ENCODE assay signal across 8 mouse cellular contexts in the genomic region with DNA sequence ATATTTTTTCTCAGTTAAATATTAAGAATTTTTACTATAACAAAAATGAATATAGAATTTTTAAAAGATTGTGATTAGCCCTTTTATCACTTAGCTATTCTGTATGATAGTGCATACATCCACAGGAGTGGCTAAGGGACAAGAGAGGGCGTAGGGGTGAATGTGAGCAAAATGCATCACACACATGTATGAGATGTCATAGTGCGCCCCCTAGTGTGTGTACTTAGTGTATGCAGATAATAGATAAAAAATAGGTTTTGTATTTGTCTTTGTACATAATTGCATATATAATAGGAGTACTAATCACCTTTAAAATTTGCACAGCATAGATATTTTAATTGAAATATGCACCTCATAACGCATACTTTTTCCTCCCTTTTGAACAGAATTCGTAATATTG. TPM values are rescaled to one million over a fixed set of nuclear protein-coding genes. Genes with fewer than 3 reads are reported as not detected.
A peak's percentile ranks its signal among the peaks of the same experiment; 100 is the strongest.
DNase-seq lines count a peak whose midpoint lies in the region; ATAC-seq and TF ChIP-seq lines count a peak whose summit lies in the region.

No protein-coding gene starts in this region.

- H3K9ac ChIP-seq in kidney, postnatal 0 days (ENCODE audit: low read depth, low read length) = no peak overlapping the region
- no peak overlapping the region for H3K9ac ChIP-seq in kidney, embryonic 15.5 days
- H3K9ac ChIP-seq in liver, embryonic 14.5 days (replicated peaks) = no peak overlapping the region

- no peak for ATAC-seq in kidney, postnatal 0 days (replicated peaks; ENCODE audit: low FRiP score, low read depth)
- ATAC-seq in kidney, embryonic 15.5 days (replicated peaks; ENCODE audit: low FRiP score) = no peak
- no peak for ATAC-seq in liver, embryonic 14.5 days (ENCODE audit: insufficient read depth)

- TF ChIP-seq EP300 in liver, embryonic 14.5 days (IDR thresholded peaks at IDR 0.05; ENCODE audit: low read depth) = no peak

- H3K9me3 ChIP-seq in kidney, postnatal 0 days (replicated peaks; ENCODE audit: low read length) = no peaks in the 10 kb centered on the region
- no peaks in the 10 kb centered on the region for H3K9me3 ChIP-seq in kidney, embryonic 15.5 days (replicated peaks)
- H3K9me3 ChIP-seq in liver, embryonic 14.5 days (ENCODE audit: control insufficient read depth, low read length) = no peaks in the 10 kb centered on the region

- H3K4me2 ChIP-seq in kidney, postnatal 0 days (ENCODE audit: low read length) = no peak overlapping the region
- no peak overlapping the region for H3K4me2 ChIP-seq in kidney, embryonic 15.5 days
- H3K4me2 ChIP-seq in liver, embryonic 14.5 days (ENCODE audit: low read depth) = no peak overlapping the region

- no peaks in the 10 kb centered on the region for H3K27me3 ChIP-seq in kidney, postnatal 0 days (ENCODE audit: insufficient read depth, low read length)
- no peaks in the 10 kb centered on the region for H3K27me3 ChIP-seq in kidney, embryonic 15.5 days
- no peaks in the 10 kb centered on the region for H3K27me3 ChIP-seq in liver, embryonic 14.5 days (ENCODE audit: control insufficient read depth, insufficient read depth, low read length)
- no peaks in the 10 kb centered on the region for H3K27me3 ChIP-seq in splenic B cell, adult 2 months (ENCODE audit: control insufficient read depth, insufficient read depth, low read length, poor library complexity, severe bottlenecking)

- 59% methylated on average over 4 of the region's 4 CpGs for WGBS in kidney, postnatal 0 days
- WGBS in kidney, embryonic 15.5 days = 67% methylated on average over 4 of the region's 4 CpGs
- WGBS in liver, embryonic 14.5 days (ENCODE audit: insufficient replicate concordance) = 54% methylated on average over 4 of the region's 4 CpGs

- H3K36me3 ChIP-seq in kidney, postnatal 0 days (ENCODE audit: insufficient read depth, low read length) = peaks cover 34% of the 10 kb centered on the region
- peaks cover 64% of the 10 kb centered on the region for H3K36me3 ChIP-seq in kidney, embryonic 15.5 days
- peaks cover 24% of the 10 kb centered on the region for H3K36me3 ChIP-seq in liver, embryonic 14.5 days (replicated peaks; ENCODE audit: control insufficient read depth, insufficient read depth, low read depth)
- H3K36me3 ChIP-seq in splenic B cell, adult 2 months (ENCODE audit: control insufficient read depth, insufficient read depth, low read length, poor library complexity, severe bottlenecking) = peaks cover 13% of the 10 kb centered on the region

- H3K4me3 ChIP-seq in kidney, postnatal 0 days (replicated peaks; ENCODE audit: low read depth, low read length) = no peak overlapping the region
- no peak overlapping the region for H3K4me3 ChIP-seq in kidney, embryonic 15.5 days (replicated peaks)
- H3K4me3 ChIP-seq in liver, embryonic 14.5 days (ENCODE audit: insufficient read depth in 1 of 2, low read depth in 2 of 2, low read length in 2 of 2) = no peak overlapping the region

- peak; percentile 77 for DNase-seq in kidney, postnatal 0 days (ENCODE audit: low spot score)
- DNase-seq in CD8-positive naive resting alpha-beta T cell, adult 2 months (ENCODE audit: low read depth in 2 of 2, low spot score in 2 of 2) = peak; percentile 45 to 59
- peak; percentile 56 for DNase-seq in T-cell, adult 2 months (ENCODE audit: low spot score)
- DNase-seq in embryo, embryonic 10.5 days (ENCODE audit: low spot score) = peak; percentile 79
- peak; percentile 25 to 48 (median 41) for DNase-seq in liver, embryonic 14.5 days (ENCODE audit: low read depth in 3 of 3, low spot score in 3 of 3)
- DNase-seq in splenic B cell, adult 2 months (ENCODE audit: low read depth, low spot score) = peak; percentile 80
- no peak for DNase-seq in urinary bladder, adult 18-20 months (ENCODE audit: low spot score in 2 of 2)

- H3K27ac ChIP-seq in kidney, postnatal 0 days = no peak overlapping the region
- H3K27ac ChIP-seq in kidney, embryonic 15.5 days = no peak overlapping the region
- no peak overlapping the region for H3K27ac ChIP-seq in liver, embryonic 14.5 days

- H3K4me1 ChIP-seq in kidney, postnatal 0 days (replicated peaks; ENCODE audit: insufficient read depth, low read length) = no peaks in the 10 kb centered on the region
- no peaks in the 10 kb centered on the region for H3K4me1 ChIP-seq in kidney, embryonic 15.5 days
- no peaks in the 10 kb centered on the region for H3K4me1 ChIP-seq in liver, embryonic 14.5 days (replicated peaks; ENCODE audit: control insufficient read depth in 2 of 2, insufficient read depth in 2 of 2, low read length in 1 of 2)

- TF ChIP-seq CTCF in kidney, postnatal 0 days (IDR thresholded peaks at IDR 0.05; ENCODE audit: low read depth) = peak; percentile 78
- TF ChIP-seq CTCF in liver, embryonic 14.5 days (IDR thresholded peaks at IDR 0.05; ENCODE audit: low read depth) = peak; percentile 76

RNA-seq across cellular contexts. Expression of a gene that starts 8.1 kb away (rescaled TPM):
- polyA plus RNA-seq in kidney, postnatal 0 days (2015; fragmentation: Nextera tagmentation; extraction: Ambion mirVana) = 20.4 and 26.2 TPM in 2 replicates
- 32.9 and 33.7 TPM in 2 replicates for polyA plus RNA-seq in kidney, embryonic 15.5 days (2015; fragmentation: Nextera tagmentation; extraction: Ambion mirVana)
- polyA plus RNA-seq in liver, embryonic 14.5 days (2012; rRNA removed) = 9.1 and 12.6 TPM in 2 replicates
- polyA plus RNA-seq in liver, embryonic 14.5 days (2014; fragmentation: Nextera tagmentation; extraction: Ambion mirVana) = 16.2 and 18.2 TPM in 2 replicates

RNA-seq across cellular contexts. Expression of a gene that starts 8.1 kb away (rescaled TPM):
- polyA plus RNA-seq in kidney, postnatal 0 days (2015; fragmentation: Nextera tagmentation; extraction: Ambion mirVana) = 65.8 and 71.0 TPM in 2 replicates
- polyA plus RNA-seq in kidney, embryonic 15.5 days (2015; fragmentation: Nextera tagmentation; extraction: Ambion mirVana) = 54.5 and 57.0 TPM in 2 replicates
- polyA plus RNA-seq in liver, embryonic 14.5 days (2012; rRNA removed) = 13.4 and 38.2 TPM in 2 replicates
- 35.9 and 36.2 TPM in 2 replicates for polyA plus RNA-seq in liver, embryonic 14.5 days (2014; fragmentation: Nextera tagmentation; extraction: Ambion mirVana)

RNA-seq across cellular contexts. Expression of a gene that starts 46.8 kb away (rescaled TPM):
- 4.1 and 5.2 TPM in 2 replicates for polyA plus RNA-seq in kidney, postnatal 0 days (2015; fragmentation: Nextera tagmentation; extraction: Ambion mirVana)
- 2.7 and 3.8 TPM in 2 replicates for polyA plus RNA-seq in kidney, embryonic 15.5 days (2015; fragmentation: Nextera tagmentation; extraction: Ambion mirVana)
- polyA plus RNA-seq in liver, embryonic 14.5 days (2012; rRNA removed) = 0.33 and 0.52 TPM in 2 replicates
- polyA plus RNA-seq in liver, embryonic 14.5 days (2014; fragmentation: Nextera tagmentation; extraction: Ambion mirVana) = 0.81 and 1.1 TPM in 2 replicates

RNA-seq across cellular contexts. Expression of a gene that starts 52.3 kb away (rescaled TPM):
- polyA plus RNA-seq in kidney, postnatal 0 days (2015; fragmentation: Nextera tagmentation; extraction: Ambion mirVana) = 59.0 and 63.1 TPM in 2 replicates
- 34.6 and 36.7 TPM in 2 replicates for polyA plus RNA-seq in kidney, embryonic 15.5 days (2015; fragmentation: Nextera tagmentation; extraction: Ambion mirVana)
- polyA plus RNA-seq in liver, embryonic 14.5 days (2012; rRNA removed) = 9.7 and 12.8 TPM in 2 replicates
- polyA plus RNA-seq in liver, embryonic 14.5 days (2014; fragmentation: Nextera tagmentation; extraction: Ambion mirVana) = 17.8 and 18.4 TPM in 2 replicates

Comparison
In these comparisons a context has a peak if more than half of its experiments do, and no peak if none do; other contexts are left out.
1. DNase-seq: peak in kidney, postnatal 0 days (single experiment), CD8-positive naive resting alpha-beta T cell, adult 2 months (2 of 2), T-cell, adult 2 months (single experiment), embryo, embryonic 10.5 days (single experiment), liver, embryonic 14.5 days (3 of 3) and splenic B cell, adult 2 months (single experiment); none in urinary bladder, adult 18-20 months (0 of 2).